Mouse (Mus musculus): ENCODE data around the gene Psmb10.

The Psmb10 gene

GRCm38 (mm10) chr8:105937496-105938305 is 543 bp downstream of the Psmb10 start:
- DNase-seq (ENCODE audit: low read depth, low spot score), result peak; percentile 38

- peak; percentile 98 for DNase-seq (ENCODE audit: low read depth, low spot score)
These were observed 1.3 kb downstream of the Psmb10 start for GRCm38 (mm10) chr8:105936866-105937475.

GRCm38 (mm10) chr8:105935863-105936603 is 2.2 kb downstream of the Psmb10 start:
- DNase-seq (ENCODE audit: low read depth, low spot score), result peak; percentile 39

- no peak for DNase-seq (ENCODE audit: low read depth, low spot score)
These were observed 3.1 kb downstream of the Psmb10 start for GRCm38 (mm10) chr8:105935105-105935504.

GRCm38 (mm10) chr8:105933762-105934161 is 4.5 kb downstream of the Psmb10 start, which contains the start of gene Ctrl:
Gene Ctrl (minus strand): TSS chr8:105933862.
- no peak for DNase-seq (ENCODE audit: low read depth, low spot score)

- no peak for DNase-seq (ENCODE audit: low read depth, low spot score)
These were observed 5.7 kb downstream of the Psmb10 start for GRCm38 (mm10) chr8:105932525-105932924.

- no peak for DNase-seq (ENCODE audit: low read depth, low spot score)
These were observed 7.0 kb downstream of the Psmb10 start for GRCm38 (mm10) chr8:105931271-105931670.

GRCm38 (mm10) chr8:105930602-105931001 is 7.6 kb downstream of the Psmb10 start:
- peak; percentile 84 for DNase-seq (ENCODE audit: low read depth, low spot score)

- no peak for DNase-seq (ENCODE audit: low read depth, low spot score)
These were observed 13.1 kb downstream of the Psmb10 start for GRCm38 (mm10) chr8:105925123-105925522.

GRCm38 (mm10) chr8:105919390-105919789 is 18.9 kb downstream of the Psmb10 start:
- no peak for DNase-seq (ENCODE audit: low read depth, low spot score)

- no peak for DNase-seq (ENCODE audit: low read depth, low spot score)
These were observed 37.2 kb downstream of the Psmb10 start for GRCm38 (mm10) chr8:105900941-105901616.

GRCm38 (mm10) chr8:105900180-105900940 is 37.9 kb downstream of the Psmb10 start, which contains the start of gene Pskh1:
Gene Pskh1 (plus strand): TSS chr8:105900441.
- DNase-seq (ENCODE audit: low read depth, low spot score), result peak; percentile 96

- DNase-seq (ENCODE audit: low read depth, low spot score), result no peak
These were observed 40.3 kb downstream of the Psmb10 start for GRCm38 (mm10) chr8:105897801-105898480.

GRCm38 (mm10) chr8:105893339-105893738 is 44.9 kb downstream of the Psmb10 start, which contains the start of gene Nrn1l:
Gene Nrn1l (plus strand): TSS chr8:105893567.
- DNase-seq (ENCODE audit: low read depth, low spot score), result peak; percentile 86

GRCm38 (mm10) chr8:105892432-105892831 is 45.8 kb downstream of the Psmb10 start:
- DNase-seq (ENCODE audit: low read depth, low spot score), result peak; percentile 63

- no peak for DNase-seq (ENCODE audit: low read depth, low spot score)
These were observed 47.4 kb downstream of the Psmb10 start for GRCm38 (mm10) chr8:105890870-105891269.

- DNase-seq (ENCODE audit: low read depth, low spot score), result no peak
These were observed 48.3 kb downstream of the Psmb10 start for GRCm38 (mm10) chr8:105889756-105890465.
